Mouse (Mus musculus) retina, embryonic 14.5 days (tissue): Measurements from ENCODE around the gene Cd6.
A peak's percentile ranks its signal among the peaks of the same experiment; 100 is the strongest.

Experiments
- DNase-seq: peaks from one replicate; pipeline ENCODE4 v3.0.0-alpha.2; 2015; ENCODE audit warnings: low spot score

The Cd6 gene

GRCm38 (mm10) chr19:10829436-10830175 lies at the start of gene Cd6:
Cd6 (minus strand) TSS chr19:10830058.
- no peak for DNase-seq

GRCm38 (mm10) chr19:10878201-10878837 lies 48.5 kb upstream of the Cd6 start:
- DNase-seq = no peak

GRCm38 (mm10) chr19:10871328-10871961 lies 41.6 kb upstream of the Cd6 start:
- no peak for DNase-seq

- DNase-seq = no peak
These were observed 40.8 kb upstream of the Cd6 start for GRCm38 (mm10) chr19:10870676-10871075.

- DNase-seq = no peak
These were observed 40.1 kb upstream of the Cd6 start, which contains the start of gene Tmem132a for GRCm38 (mm10) chr19:10869886-10870527. Tmem132a (minus strand) TSS chr19:10869940.

GRCm38 (mm10) chr19:10869241-10869885 lies 39.5 kb upstream of the Cd6 start:
- DNase-seq = peak; percentile 89

- peak; percentile 33 for DNase-seq
These were observed 38.8 kb upstream of the Cd6 start for GRCm38 (mm10) chr19:10868623-10869141.

- DNase-seq = no peak
These were observed 38.2 kb upstream of the Cd6 start for GRCm38 (mm10) chr19:10867946-10868622.

- no peak for DNase-seq
These were observed 36.5 kb upstream of the Cd6 start for GRCm38 (mm10) chr19:10866351-10866750.

GRCm38 (mm10) chr19:10860072-10860497 lies 30.2 kb upstream of the Cd6 start:
- no peak for DNase-seq

- DNase-seq = no peak
These were observed 26.7 kb upstream of the Cd6 start for GRCm38 (mm10) chr19:10856520-10856919.

GRCm38 (mm10) chr19:10855422-10855821 lies 25.6 kb upstream of the Cd6 start:
- DNase-seq = no peak

- DNase-seq = peak; percentile 50
These were observed 17.6 kb upstream of the Cd6 start for GRCm38 (mm10) chr19:10847311-10848087.

- DNase-seq = no peak
These were observed 16.3 kb upstream of the Cd6 start for GRCm38 (mm10) chr19:10846150-10846549.

- no peak for DNase-seq
These were observed 15.6 kb upstream of the Cd6 start for GRCm38 (mm10) chr19:10845454-10845853.

- DNase-seq = no peak
These were observed 14.3 kb upstream of the Cd6 start for GRCm38 (mm10) chr19:10844206-10844605.

GRCm38 (mm10) chr19:10842914-10843313 lies 13.1 kb upstream of the Cd6 start:
- DNase-seq = no peak

- DNase-seq = peak; percentile 62
These were observed 12.1 kb upstream of the Cd6 start for GRCm38 (mm10) chr19:10841721-10842626.
